Mouse (Mus musculus) forebrain, postnatal 0 days (tissue): ENCODE results near the gene Hnrnph1. TPM values are rescaled to one million over a fixed set of nuclear protein-coding genes. Genes with fewer than 3 reads are reported as not detected.

ENCODE experiments used
- ATAC-seq: fragments of 200-750 bp; cut with Nextera tagmentation; 2 replicates; pipeline ENCODE4 v1.8.0; 2017; ENCODE audit warnings: mild to moderate bottlenecking, moderate library complexity
- DNase-seq: peaks from one replicate; pipeline ENCODE4 v3.0.0-alpha.2; 2015
- H3K27ac ChIP-seq: fragments of 300-500 bp; sonication (generic); 2 replicates; pipeline ENCODE4 v1.5.1; 2014; ENCODE audit warnings: low read depth, mild to moderate bottlenecking, antibody characterized with exemption, low read length, moderate library complexity, mixed read lengths
- H3K27me3 ChIP-seq: fragments of 300-500 bp; sonication (generic); 2 replicates; pipeline ENCODE4 v1.6.1; 2014; ENCODE audit warnings: mild to moderate bottlenecking, low read length, mixed read lengths; ENCODE audit not compliant: insufficient read depth
- H3K36me3 ChIP-seq: fragments of 300-500 bp; sonication (generic); 2 replicates; pipeline ENCODE4 v1.6.1; 2014; ENCODE audit warnings: mild to moderate bottlenecking, moderate library complexity; ENCODE audit not compliant: insufficient read depth
- H3K4me1 ChIP-seq: fragments of 300-500 bp; sonication (generic); 2 replicates; pipeline ENCODE4 v1.6.1; 2014; ENCODE audit warnings: antibody characterized with exemption; ENCODE audit not compliant: insufficient read depth
- H3K4me2 ChIP-seq: fragments of 300-500 bp; sonication (generic); 2 replicates; pipeline ENCODE4 v1.6.1; 2014; ENCODE audit warnings: low read depth, mild to moderate bottlenecking, moderate library complexity
- H3K4me3 ChIP-seq: fragments of 300-500 bp; sonication (generic); 2 replicates; pipeline ENCODE4 v1.5.1; 2014; ENCODE audit warnings: low read depth, low read length, mixed read lengths
- H3K9ac ChIP-seq: fragments of 300-500 bp; sonication (generic); 2 replicates; pipeline ENCODE4 v1.6.1; 2014; ENCODE audit warnings: mild to moderate bottlenecking
- H3K9me3 ChIP-seq: fragments of 300-500 bp; sonication (generic); 2 replicates; pipeline ENCODE4 v1.6.1; 2016; ENCODE audit warnings: low read length
- CTCF ChIP-seq: sonication (generic); IDR thresholded peaks from 2 replicates; pipeline ENCODE4 v1.5.1; 2016; ENCODE audit warnings: antibody characterized with exemption, control low read depth, low read depth
- WGBS: fragments of 180-500 bp; shearing (Covaris S2); extraction: QIAGEN DNeasy Blood & Tissue Kit; methylation state at CpG from one replicate; pipeline ENCODE4 v1.1.7; 2014; 5-methylcytosine and 5-hydroxymethylcytosine counted together
- polyA plus RNA-seq: library from polyadenylated mRNA; unstranded; fragments of >200 nt; fragmentation: Nextera tagmentation; extraction: Ambion mirVana; gene quantifications from 2 replicates; pipeline ENCODE4 v1.2.1, GENCODE M21; 2015
- total RNA-seq: library from RNA; depleted of rRNA; stranded (reverse); fragments of >200 nt; gene quantifications from 2 replicates; pipeline ENCODE4 v1.2.3, GENCODE M21; 2014

Gene Hnrnph1
- total and polyA plus RNA-seq, 2 experiments from 2014 or later, result 297 to 407 TPM

DNA sequence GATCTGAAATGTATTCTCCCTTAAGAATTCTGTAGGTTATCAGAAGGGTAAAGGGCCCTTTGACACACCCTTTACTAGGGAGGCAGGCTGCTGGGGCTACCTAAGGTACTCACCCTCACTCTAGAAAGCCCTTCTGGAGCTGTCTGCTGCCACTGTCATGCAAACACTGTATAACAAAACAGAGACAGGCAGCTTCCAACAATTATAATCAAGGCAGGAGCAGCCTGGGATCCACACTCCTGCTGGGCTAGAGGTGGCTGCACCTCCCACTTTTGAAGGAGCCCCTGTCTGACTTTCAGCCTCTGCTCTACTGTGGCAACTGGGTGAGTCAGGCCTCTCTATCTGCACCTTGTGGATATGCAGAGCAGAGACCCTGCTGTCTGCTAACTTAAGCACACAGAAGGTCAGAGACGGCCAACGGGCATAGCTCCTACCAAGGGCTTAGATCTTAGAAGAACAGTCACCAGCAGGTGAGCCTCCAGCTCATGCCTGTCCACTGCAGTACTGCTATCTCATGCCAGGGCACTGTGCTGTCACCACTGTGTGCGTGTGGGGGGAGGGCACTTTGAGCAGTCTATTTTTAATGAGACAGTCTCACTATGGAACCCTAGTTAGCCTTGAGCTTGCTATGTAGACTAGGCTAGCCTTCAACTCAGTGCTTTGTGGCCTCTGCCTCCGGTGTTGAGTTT lies 14.6 kb downstream of the Hnrnph1 start:
- DNase-seq (no peak), ATAC-seq (no peak)
- no peaks in the 10 kb centered on the region for H3K4me1 ChIP-seq
- H3K9ac ChIP-seq, result no peak overlapping the region
- H3K4me3 ChIP-seq, result no peak overlapping the region
- WGBS, result 88% methylated on average over 4 of the region's 4 CpGs
- peaks cover 82% of the 10 kb centered on the region for H3K36me3 ChIP-seq
- no peaks in the 10 kb centered on the region for H3K27me3 ChIP-seq
- no peak overlapping the region for H3K4me2 ChIP-seq
- no peak overlapping the region for H3K27ac ChIP-seq
- TF ChIP-seq CTCF, result no peak
- H3K9me3 ChIP-seq, result no peaks in the 10 kb centered on the region

- no peak for TF ChIP-seq CTCF
- no peak overlapping the region for H3K4me2 ChIP-seq
- H3K9ac ChIP-seq, result no peak overlapping the region
- no peak overlapping the region for H3K4me3 ChIP-seq
- no peaks in the 10 kb centered on the region for H3K4me1 ChIP-seq
- no peak overlapping the region for H3K27ac ChIP-seq
- no peaks in the 10 kb centered on the region for H3K27me3 ChIP-seq
- DNase-seq (no peak), ATAC-seq (no peak)
- peaks cover 83% of the 10 kb centered on the region for H3K36me3 ChIP-seq
- no peaks in the 10 kb centered on the region for H3K9me3 ChIP-seq
- WGBS, result 89% methylated on average over 6 of the region's 6 CpGs
Measured at GRCm38 (mm10) chr11:50393306-50393705, 16.5 kb downstream of the Hnrnph1 start.

- Histone ChIP-seq H3K4me3 (no peak overlapping the region), H3K4me2 (no peak overlapping the region), H3K4me1 (no peaks in the 10 kb centered on the region), H3K27me3 (no peaks in the 10 kb centered on the region), H3K9ac (no peak overlapping the region), H3K36me3 (peaks cover 84% of the 10 kb centered on the region), H3K9me3 (no peaks in the 10 kb centered on the region), H3K27ac (no peak overlapping the region)
- DNase-seq, result no peak
- TF ChIP-seq CTCF, result no peak
- no peak for ATAC-seq
- WGBS, result 93% methylated on average over 7 of the region's 7 CpGs
Measured at GRCm38 (mm10) chr11:50394731-50395130, 17.9 kb downstream of the Hnrnph1 start.

DNA sequence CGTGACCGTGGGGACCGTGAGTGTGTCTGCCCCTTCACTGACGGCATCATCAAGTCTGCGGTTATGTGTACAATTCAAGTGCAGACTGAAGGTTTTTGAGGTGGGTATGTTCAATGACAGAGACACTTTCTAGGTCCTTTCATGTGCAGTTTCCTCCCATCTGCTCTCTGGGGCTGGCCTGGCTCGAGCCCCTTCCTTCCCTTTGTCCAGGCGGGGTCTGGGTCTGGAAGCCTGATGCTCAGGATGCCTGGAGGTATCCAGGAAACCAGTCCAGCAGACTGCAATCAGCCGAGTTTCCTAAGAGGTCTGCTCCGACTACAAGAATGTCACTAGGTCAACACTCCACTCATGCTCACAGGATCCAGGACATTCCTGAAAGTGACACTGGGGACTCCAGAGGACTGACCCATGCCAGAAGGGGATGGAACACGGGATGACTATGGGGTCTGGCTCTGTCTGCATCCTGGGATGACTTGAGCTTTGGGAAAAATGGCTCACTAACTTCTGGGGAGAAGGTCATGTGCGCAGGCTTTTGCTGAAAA lies 20.0 kb downstream of the Hnrnph1 start:
- ATAC-seq (no peak), DNase-seq (no peak)
- no peak overlapping the region for H3K4me3 ChIP-seq
- TF ChIP-seq CTCF, result no peak
- WGBS, result 88% methylated on average over 11 of the region's 11 CpGs
- no peak overlapping the region for H3K4me2 ChIP-seq
- H3K9ac ChIP-seq, result no peak overlapping the region
- no peaks in the 10 kb centered on the region for H3K9me3 ChIP-seq
- no peaks in the 10 kb centered on the region for H3K4me1 ChIP-seq
- H3K36me3 ChIP-seq, result peaks cover 81% of the 10 kb centered on the region
- no peaks in the 10 kb centered on the region for H3K27me3 ChIP-seq
- no peak overlapping the region for H3K27ac ChIP-seq

- no peaks in the 10 kb centered on the region for H3K4me1 ChIP-seq
- no peak overlapping the region for H3K9ac ChIP-seq
- H3K27ac ChIP-seq, result no peak overlapping the region
- peaks cover 82% of the 10 kb centered on the region for H3K36me3 ChIP-seq
- no peaks in the 10 kb centered on the region for H3K9me3 ChIP-seq
- no peak overlapping the region for H3K4me3 ChIP-seq
- no peak overlapping the region for H3K4me2 ChIP-seq
- 85% methylated on average over 9 of the region's 9 CpGs for WGBS
- no peak for ATAC-seq
- H3K27me3 ChIP-seq, result no peaks in the 10 kb centered on the region
- no peak for DNase-seq
- TF ChIP-seq CTCF, result no peak
Measured at GRCm38 (mm10) chr11:50397316-50397715, 20.5 kb downstream of the Hnrnph1 start.

- no peak overlapping the region for H3K4me3 ChIP-seq
- no peaks in the 10 kb centered on the region for H3K27me3 ChIP-seq
- peaks cover 82% of the 10 kb centered on the region for H3K36me3 ChIP-seq
- no peak overlapping the region for H3K9ac ChIP-seq
- WGBS, result 91% methylated on average over 13 of the region's 13 CpGs
- DNase-seq, result no peak
- H3K4me2 ChIP-seq, result no peak overlapping the region
- H3K9me3 ChIP-seq, result no peaks in the 10 kb centered on the region
- H3K4me1 ChIP-seq, result no peaks in the 10 kb centered on the region
- ATAC-seq, result no peak
- H3K27ac ChIP-seq, result no peak overlapping the region
- no peak for TF ChIP-seq CTCF
Measured at GRCm38 (mm10) chr11:50398803-50399202, 22.0 kb downstream of the Hnrnph1 start.

- H3K9me3 ChIP-seq, result no peaks in the 10 kb centered on the region
- no peak overlapping the region for H3K4me2 ChIP-seq
- peaks cover 82% of the 10 kb centered on the region for H3K36me3 ChIP-seq
- H3K27ac ChIP-seq, result no peak overlapping the region
- no peaks in the 10 kb centered on the region for H3K4me1 ChIP-seq
- no peak overlapping the region for H3K4me3 ChIP-seq
- TF ChIP-seq CTCF, result no peak
- DNase-seq (no peak), ATAC-seq (no peak)
- 94% methylated on average over 3 of the region's 3 CpGs for WGBS
- H3K9ac ChIP-seq, result no peak overlapping the region
- H3K27me3 ChIP-seq, result no peaks in the 10 kb centered on the region
Measured at GRCm38 (mm10) chr11:50402481-50402880, 25.7 kb downstream of the Hnrnph1 start.
